Mouse (Mus musculus) heart, embryonic 13.5 days (tissue): ENCODE results near the gene Tmprss11d. TPM values are rescaled to one million over a fixed set of nuclear protein-coding genes. Genes with fewer than 3 reads are reported as not detected.
A peak's percentile ranks its signal among the peaks of the same experiment; 100 is the strongest.
"Not testable (repeated sequence)": the region's sequence is repeated elsewhere in the genome, so short reads cannot be mapped to it uniquely, and the experiment has no call there.

Experiments used
- ATAC-seq: fragments of 200-750 bp; cut with Nextera tagmentation; 2 replicates; pipeline ENCODE4 v1.8.0; 2017; ENCODE audit warnings: moderate TSS enrichment; ENCODE audit not compliant: insufficient number of reproducible peaks, low FRiP score, low TSS enrichment; ENCODE audit errors: extremely low read depth
- H3K27ac ChIP-seq: fragments of 300-500 bp; sonication (generic); replicated peaks from 2 replicates; pipeline ENCODE4 v1.5.1; 2015; ENCODE audit warnings: moderate library complexity, mild to moderate bottlenecking, inconsistent platforms
- H3K27me3 ChIP-seq: fragments of 300-500 bp; sonication (generic); replicated peaks from 2 replicates; pipeline ENCODE4 v1.6.1; 2015; ENCODE audit warnings: mild to moderate bottlenecking, inconsistent platforms
- H3K36me3 ChIP-seq: fragments of 300-500 bp; sonication (generic); 2 replicates; pipeline ENCODE4 v1.6.1; 2015; ENCODE audit warnings: mild to moderate bottlenecking, inconsistent platforms
- H3K4me1 ChIP-seq: fragments of 300-500 bp; sonication (generic); 2 replicates; pipeline ENCODE4 v1.6.1; 2015; ENCODE audit warnings: inconsistent platforms
- H3K4me2 ChIP-seq: fragments of 300-500 bp; sonication (generic); 2 replicates; pipeline ENCODE4 v1.6.1; 2015; ENCODE audit warnings: inconsistent platforms, mild to moderate bottlenecking, moderate library complexity
- H3K4me3 ChIP-seq: fragments of 300-500 bp; sonication (generic); 2 replicates; pipeline ENCODE4 v1.5.1; 2015; ENCODE audit warnings: moderate library complexity, mild to moderate bottlenecking, inconsistent platforms
- H3K9ac ChIP-seq: fragments of 300-500 bp; sonication (generic); 2 replicates; pipeline ENCODE4 v1.6.1; 2015; ENCODE audit warnings: inconsistent platforms, mild to moderate bottlenecking, moderate library complexity
- H3K9me3 ChIP-seq: fragments of 300-500 bp; sonication (generic); 2 replicates; pipeline ENCODE4 v1.6.1; 2016; ENCODE audit warnings: inconsistent platforms
- WGBS: fragments of 180-500 bp; shearing (Covaris S2); methylation state at CpG from one replicate; pipeline ENCODE4 v1.1.7; 2015; ENCODE audit warnings: mixed read lengths; 5-methylcytosine and 5-hydroxymethylcytosine counted together
- polyA plus RNA-seq: library from polyadenylated mRNA; unstranded; fragments of >200 nt; fragmentation: Nextera tagmentation; extraction: Ambion mirVana; gene quantifications from 2 replicates; pipeline ENCODE4 v1.2.1, GENCODE M21; 2015

Tmprss11d gene
- not detected in 2 replicates for polyA plus RNA-seq

DNA sequence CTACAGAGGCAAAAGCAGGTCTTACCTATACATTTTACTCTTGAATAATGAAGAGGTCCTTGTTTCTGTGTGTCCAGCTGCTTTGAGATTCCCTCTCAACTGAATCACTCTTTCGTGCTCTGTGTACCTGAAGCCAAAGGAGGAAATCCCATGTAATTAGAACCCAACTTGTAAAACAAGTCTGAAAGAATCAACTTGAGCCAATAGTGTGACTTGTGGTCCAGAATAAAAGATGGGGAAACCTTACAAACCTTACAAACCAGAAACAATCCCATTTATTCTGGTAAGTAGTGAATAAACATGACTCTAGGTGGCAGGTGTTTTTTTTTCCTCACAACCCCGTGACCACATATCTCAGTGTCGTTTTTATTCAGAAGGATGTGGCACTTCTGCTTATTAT lies at the start of gene Tmprss11d:
TSS of gene Tmprss11d (minus strand) at position 101 of the 400 bp plus-strand sequence.
- Histone ChIP-seq H3K4me3 (no peak within 1 kb of the TSS), H3K36me3 (no peaks in the 10 kb centered on the region), H3K4me1 (no peaks in the 10 kb centered on the region), H3K9me3 (no peaks in the 10 kb centered on the region), H3K27me3 (no peaks in the 10 kb centered on the region), H3K27ac (no peak within 1 kb of the TSS), H3K9ac (no peak within 1 kb of the TSS), H3K4me2 (no peak within 1 kb of the TSS)
- ATAC-seq = no peak
- WGBS = 57% methylated on average over 3 of the region's 3 CpGs

DNA sequence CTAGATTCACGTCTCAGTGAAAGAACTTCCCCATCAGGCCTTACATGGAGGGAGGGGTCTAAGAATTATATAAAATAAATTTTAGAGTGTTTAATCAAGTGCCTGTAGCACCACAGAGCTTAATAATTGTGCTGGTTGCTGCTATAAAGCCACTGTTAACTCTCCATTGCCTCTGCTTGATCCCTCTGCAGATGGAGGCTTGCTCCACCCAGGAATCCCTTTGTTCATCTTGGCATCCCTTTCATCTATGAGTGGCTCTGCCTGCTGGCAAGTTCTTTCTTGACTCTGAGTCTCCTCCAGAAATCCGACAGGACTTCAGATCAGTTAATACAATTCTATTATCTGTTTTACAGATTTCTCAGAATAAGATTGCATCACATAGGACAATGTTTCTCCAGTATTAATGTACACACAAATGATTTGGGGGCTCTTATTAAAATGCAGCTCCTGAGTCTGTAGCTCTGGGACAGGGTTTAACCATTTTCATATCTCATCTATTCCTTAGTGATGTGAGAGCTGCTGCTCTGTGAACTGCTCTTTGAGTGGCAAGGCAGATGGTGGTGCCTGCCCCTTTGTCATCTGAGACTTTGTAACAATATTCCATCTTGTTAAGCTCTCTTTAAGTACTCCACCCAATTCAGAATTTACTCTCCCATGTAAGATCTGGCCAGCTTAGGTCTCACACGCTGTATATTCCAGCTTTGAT lies 48.3 kb upstream of the Tmprss11d start:
- no peaks in the 10 kb centered on the region for H3K9me3 ChIP-seq
- no peak overlapping the region for H3K9ac ChIP-seq
- 51% methylated on average over 3 of the region's 3 CpGs for WGBS
- no peaks in the 10 kb centered on the region for H3K36me3 ChIP-seq
- no peaks in the 10 kb centered on the region for H3K27me3 ChIP-seq
- ATAC-seq = no peak; the same call in 1 of the 2 replicates
- no peak overlapping the region for H3K27ac ChIP-seq
- H3K4me2 ChIP-seq = no peak overlapping the region
- H3K4me3 ChIP-seq = no peak overlapping the region
- H3K4me1 ChIP-seq = no peaks in the 10 kb centered on the region

DNA sequence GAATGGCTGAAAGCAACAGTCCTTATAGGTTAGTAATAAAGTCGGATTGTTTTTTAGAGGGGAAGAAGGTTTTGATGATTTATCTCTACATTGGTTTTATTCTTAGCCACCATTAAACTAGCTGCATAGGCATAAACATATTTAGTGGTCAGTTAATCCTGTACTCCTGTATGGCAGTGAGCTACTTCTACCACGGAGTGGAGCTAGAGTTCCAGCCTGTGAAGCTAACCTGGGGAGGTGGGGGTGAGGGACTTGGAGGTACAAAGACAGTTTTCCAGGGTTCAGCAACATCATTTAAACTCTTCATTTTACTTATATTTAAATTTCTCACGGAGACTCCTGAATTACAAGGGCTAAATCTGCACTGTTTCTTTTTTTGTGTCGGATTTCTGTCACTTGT lies 46.3 kb upstream of the Tmprss11d start:
- no peak for ATAC-seq
- Histone ChIP-seq H3K9ac (no peak overlapping the region), H3K27ac (no peak overlapping the region), H3K4me3 (no peak overlapping the region), H3K9me3 (no peaks in the 10 kb centered on the region), H3K4me1 (no peaks in the 10 kb centered on the region), H3K27me3 (no peaks in the 10 kb centered on the region), H3K36me3 (no peaks in the 10 kb centered on the region), H3K4me2 (no peak overlapping the region)
- 14% methylated on average over 4 of the region's 4 CpGs for WGBS

DNA sequence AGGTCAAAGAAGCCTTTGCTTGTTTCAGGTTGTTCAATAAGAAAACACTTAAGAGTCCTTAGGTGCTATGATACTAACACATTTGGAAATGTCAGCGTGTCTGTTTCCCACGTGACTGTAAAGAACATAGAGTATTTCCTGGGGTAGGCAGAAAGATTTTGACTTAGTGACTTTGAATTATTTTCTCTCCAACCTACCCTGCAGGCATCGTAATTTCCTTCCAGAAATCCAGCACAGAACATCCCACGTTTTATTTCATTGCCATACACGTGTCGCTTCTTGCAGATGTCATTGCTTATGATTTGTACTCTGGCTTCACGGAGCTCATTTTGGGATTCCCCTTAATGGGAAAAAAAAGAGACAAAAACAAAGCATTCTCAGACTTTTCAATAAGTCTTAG lies 41.1 kb upstream of the Tmprss11d start:
- no peak for ATAC-seq
- 71% methylated on average over 7 of the region's 7 CpGs for WGBS

DNA sequence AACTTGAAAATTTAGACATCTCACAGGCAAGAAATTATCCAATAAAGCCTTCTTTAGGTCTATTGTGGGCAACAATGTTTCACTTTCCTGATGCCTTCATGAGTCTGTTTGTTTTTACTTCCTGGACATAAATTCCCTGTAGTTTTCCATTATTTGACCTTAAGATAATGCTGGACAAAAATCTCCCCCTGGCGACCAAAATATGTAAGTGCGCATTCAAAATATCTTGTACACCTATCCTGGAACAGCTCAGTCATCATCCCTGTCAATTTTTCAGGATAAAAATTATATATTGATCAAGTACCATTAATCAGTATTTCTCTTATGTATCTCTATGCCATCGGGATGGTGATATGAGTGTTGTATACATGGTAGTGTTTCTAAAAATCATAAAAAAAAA lies 37.6 kb upstream of the Tmprss11d start:
- ATAC-seq = no peak
- Histone ChIP-seq H3K27me3 (no peaks in the 10 kb centered on the region), H3K9me3 (no peaks in the 10 kb centered on the region), H3K4me1 (no peaks in the 10 kb centered on the region), H3K36me3 (no peaks in the 10 kb centered on the region), H3K9ac (no peak overlapping the region), H3K4me2 (no peak overlapping the region), H3K4me3 (no peak overlapping the region), H3K27ac (no peak overlapping the region)
- WGBS = 22% methylated on average over 3 of the region's 3 CpGs

More for the DNA sequence above, 41.1 kb upstream of the Tmprss11d start:
- H3K9me3 ChIP-seq = no peaks in the 10 kb centered on the region
- H3K9ac ChIP-seq = no peak overlapping the region
- no peaks in the 10 kb centered on the region for H3K36me3 ChIP-seq
- no peak overlapping the region for H3K4me3 ChIP-seq
- no peak overlapping the region for H3K4me2 ChIP-seq
- H3K27ac ChIP-seq = no peak overlapping the region
- H3K27me3 ChIP-seq = no peaks in the 10 kb centered on the region
- no peaks in the 10 kb centered on the region for H3K4me1 ChIP-seq

DNA sequence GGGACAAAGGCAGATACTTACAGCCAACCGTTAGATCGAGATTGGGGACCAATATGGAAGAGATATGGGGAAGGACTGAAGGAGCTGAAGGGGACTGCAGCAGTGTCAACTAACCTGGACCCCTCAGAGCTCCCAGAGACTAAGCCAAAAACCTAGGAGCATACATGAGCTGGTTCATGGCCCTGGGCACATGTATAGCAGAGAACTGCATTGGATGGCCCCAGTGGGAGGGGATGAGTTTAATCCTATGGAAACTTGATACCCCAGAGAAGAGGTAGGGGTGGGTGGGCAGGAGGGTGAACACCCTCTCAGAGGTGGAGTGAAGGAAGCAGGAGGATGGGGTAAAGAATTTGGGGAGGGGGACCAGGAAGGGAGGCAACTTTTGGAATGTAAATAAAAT lies 34.7 kb upstream of the Tmprss11d start:
- H3K9me3 ChIP-seq = no peaks in the 10 kb centered on the region
- no peak overlapping the region for H3K4me3 ChIP-seq
- no peak overlapping the region for H3K9ac ChIP-seq
- H3K4me2 ChIP-seq = no peak overlapping the region
- no peak for ATAC-seq
- no peaks in the 10 kb centered on the region for H3K4me1 ChIP-seq
- no peaks in the 10 kb centered on the region for H3K36me3 ChIP-seq
- no peak overlapping the region for H3K27ac ChIP-seq
- WGBS = 67% methylated on average over 2 of the region's 2 CpGs
- H3K27me3 ChIP-seq = no peaks in the 10 kb centered on the region

DNA sequence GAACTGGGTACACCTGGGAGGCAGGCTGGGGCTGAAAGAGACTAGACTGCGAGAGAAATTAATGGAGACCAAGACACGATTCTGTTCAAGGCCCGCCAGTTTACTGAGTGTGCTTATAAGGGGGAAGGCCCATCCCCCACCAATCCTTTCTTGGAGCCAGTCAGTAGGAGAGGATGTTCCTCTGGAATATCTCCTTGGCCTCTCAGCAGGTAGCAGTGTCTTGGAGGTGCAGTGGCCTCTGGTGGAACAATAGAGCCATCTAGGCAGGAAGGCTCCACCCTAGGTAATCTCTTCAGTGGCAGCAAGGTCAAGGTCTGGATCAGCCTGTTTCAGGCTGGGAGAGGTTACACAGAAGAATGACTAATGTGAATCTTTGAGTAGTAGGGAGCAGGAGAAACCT lies 34.0 kb upstream of the Tmprss11d start:
- Histone ChIP-seq H3K4me2 (no peak overlapping the region), H3K27ac (no peak overlapping the region), H3K9me3 (no peaks in the 10 kb centered on the region), H3K9ac (no peak overlapping the region), H3K4me1 (no peaks in the 10 kb centered on the region), H3K4me3 (no peak overlapping the region), H3K27me3 (no peaks in the 10 kb centered on the region), H3K36me3 (no peaks in the 10 kb centered on the region)
- no peak for ATAC-seq
- 73% methylated on average over 3 of the region's 3 CpGs for WGBS

DNA sequence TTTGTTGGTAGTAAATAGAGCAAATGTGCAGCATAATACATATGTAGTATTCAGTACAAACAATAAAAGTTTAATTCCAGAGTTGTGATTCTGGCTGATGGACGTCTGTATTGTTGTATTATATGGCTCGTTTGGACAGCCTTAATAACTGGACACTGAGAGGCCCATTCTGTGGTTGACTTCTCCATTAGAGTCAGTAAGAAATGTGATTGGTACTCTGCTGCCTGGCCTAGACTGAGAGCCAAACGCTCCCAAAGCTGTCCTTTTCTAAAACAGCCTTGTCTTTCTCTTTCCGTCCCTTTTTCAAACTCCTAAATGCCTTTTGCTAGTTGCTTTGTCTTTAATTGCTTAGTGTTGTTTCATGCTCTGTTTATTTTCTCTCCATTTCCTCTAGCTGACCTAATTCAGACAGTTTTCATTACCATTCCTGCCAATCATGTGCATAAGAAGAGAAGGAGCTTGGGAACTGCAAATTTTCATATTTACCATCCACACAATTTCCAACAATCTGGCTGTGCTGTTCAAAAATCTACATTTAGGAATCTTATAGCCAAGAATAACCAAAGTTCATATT lies 13.7 kb downstream of the Tmprss11d start:
- H3K4me3 ChIP-seq = no peak overlapping the region
- ATAC-seq = no peak
- WGBS = 61% methylated on average over 4 of the region's 4 CpGs
- H3K27me3 ChIP-seq = no peaks in the 10 kb centered on the region
- no peaks in the 10 kb centered on the region for H3K4me1 ChIP-seq
- no peak overlapping the region for H3K27ac ChIP-seq
- no peaks in the 10 kb centered on the region for H3K9me3 ChIP-seq
- H3K36me3 ChIP-seq = no peaks in the 10 kb centered on the region
- H3K4me2 ChIP-seq = no peak overlapping the region
- no peak overlapping the region for H3K9ac ChIP-seq

DNA sequence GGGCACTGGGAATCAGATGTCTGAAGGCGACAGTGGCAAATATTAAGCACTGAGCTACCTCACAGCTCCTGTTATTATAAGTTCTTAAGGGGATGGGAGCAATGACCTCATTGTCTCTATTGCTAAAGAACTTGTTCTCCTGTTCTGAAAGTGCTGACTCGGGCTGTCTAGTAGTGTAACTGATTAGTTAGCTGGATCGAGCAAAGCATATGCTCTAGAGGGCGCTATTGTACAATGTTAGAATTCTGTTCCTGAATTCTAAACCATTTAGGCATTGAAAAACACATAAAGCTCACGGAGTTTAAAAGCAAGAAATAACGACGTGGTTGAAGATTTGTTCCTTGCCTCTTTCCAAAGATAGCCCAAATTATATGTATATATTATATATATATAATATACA lies 20.3 kb downstream of the Tmprss11d start:
- no peaks in the 10 kb centered on the region for H3K9me3 ChIP-seq
- no peaks in the 10 kb centered on the region for H3K36me3 ChIP-seq
- ATAC-seq = no peak
- 18% methylated on average over 7 of the region's 7 CpGs for WGBS
- H3K4me2 ChIP-seq = no peak overlapping the region
- no peak overlapping the region for H3K27ac ChIP-seq
- no peak overlapping the region for H3K4me3 ChIP-seq
- no peaks in the 10 kb centered on the region for H3K27me3 ChIP-seq
- no peaks in the 10 kb centered on the region for H3K4me1 ChIP-seq
- H3K9ac ChIP-seq = no peak overlapping the region

DNA sequence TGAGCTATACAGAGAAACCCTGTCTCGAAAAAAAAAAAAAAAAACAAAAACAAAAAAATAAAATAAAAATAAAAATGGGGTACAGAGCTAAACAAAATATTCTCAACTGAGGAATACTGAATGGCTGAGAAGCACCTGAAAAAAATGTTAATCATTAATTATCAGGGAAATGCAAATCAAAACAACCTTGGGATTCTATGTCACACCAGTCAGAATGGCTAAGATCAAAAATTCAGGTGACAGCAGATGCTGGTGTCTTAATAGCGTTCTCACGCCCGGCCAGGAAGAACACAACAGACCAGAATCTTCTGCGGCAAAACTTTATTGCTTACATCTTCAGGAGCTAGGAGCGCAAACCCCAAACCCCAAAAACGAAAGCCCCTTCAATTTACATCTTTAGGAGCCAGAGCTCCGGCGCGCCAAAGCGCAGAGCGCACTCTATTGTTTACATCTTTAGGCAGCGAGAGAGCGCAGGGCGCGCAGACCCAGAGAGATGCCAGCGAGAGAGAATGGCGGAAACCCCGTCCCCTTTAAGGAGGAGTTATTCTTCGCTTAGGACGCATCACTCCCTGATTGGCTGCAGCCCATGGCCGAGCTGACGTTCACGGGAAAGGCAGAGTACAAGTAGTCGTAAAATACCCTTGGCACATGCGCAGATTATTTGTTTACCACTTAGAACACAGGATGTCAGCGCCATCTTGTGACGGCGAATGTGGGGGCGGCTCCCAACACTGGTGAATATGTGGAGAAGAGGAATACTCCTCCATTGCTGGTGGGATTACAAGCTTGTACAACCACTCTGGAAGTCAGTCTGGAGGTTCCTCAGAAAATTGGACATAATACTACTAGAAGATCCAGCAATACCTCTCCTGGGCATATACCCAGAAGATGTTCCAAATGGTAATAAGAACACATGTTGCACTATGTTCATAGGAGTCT lies 54.9 kb downstream of the Tmprss11d start:
- H3K27ac ChIP-seq, ATAC-seq, H3K4me1 ChIP-seq, H3K27me3 ChIP-seq, H3K36me3 ChIP-seq, H3K9me3 ChIP-seq: not testable (repeated sequence)
- H3K9ac ChIP-seq = 0 out of 2 replicates have a peak overlapping the region, but pooled peaks have one; percentile 40
- H3K4me2 ChIP-seq = peak overlapping the region; percentile 59
- peak overlapping the region; percentile 48 for H3K4me3 ChIP-seq
- WGBS = 46% methylated on average over 30 of the region's 30 CpGs

DNA sequence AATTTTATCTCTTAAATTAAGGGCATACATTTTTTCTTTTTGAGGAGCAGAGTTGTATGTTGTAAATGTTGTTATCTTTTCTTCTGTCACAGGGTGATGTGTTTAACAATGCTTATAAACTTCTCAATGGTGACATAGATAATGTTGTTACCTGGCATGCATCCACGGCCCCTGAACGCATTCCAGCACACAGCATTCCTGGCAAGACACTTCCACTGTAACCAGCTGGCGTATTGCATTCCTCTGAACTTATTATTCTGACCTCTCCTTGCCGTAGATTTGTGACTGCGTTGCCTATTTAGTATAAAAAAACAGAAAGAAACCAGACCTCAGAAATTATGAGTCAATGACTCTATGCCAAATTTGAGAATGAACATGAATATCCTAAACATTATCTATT lies 67.1 kb downstream of the Tmprss11d start:
- H3K9me3 ChIP-seq = no peaks in the 10 kb centered on the region
- H3K4me2 ChIP-seq = no peak overlapping the region
- H3K9ac ChIP-seq = no peak overlapping the region
- H3K4me1 ChIP-seq = peaks cover 3% of the 10 kb centered on the region; the same call in 1 of the 2 replicates
- no peaks in the 10 kb centered on the region for H3K27me3 ChIP-seq
- H3K27ac ChIP-seq = no peak overlapping the region
- H3K4me3 ChIP-seq = no peak overlapping the region
- ATAC-seq = no peak
- WGBS = 24% methylated on average over 5 of the region's 5 CpGs
- no peaks in the 10 kb centered on the region for H3K36me3 ChIP-seq
